Mouse (Mus musculus): Measurements from ENCODE around the gene Pip4k2a.

DNA sequence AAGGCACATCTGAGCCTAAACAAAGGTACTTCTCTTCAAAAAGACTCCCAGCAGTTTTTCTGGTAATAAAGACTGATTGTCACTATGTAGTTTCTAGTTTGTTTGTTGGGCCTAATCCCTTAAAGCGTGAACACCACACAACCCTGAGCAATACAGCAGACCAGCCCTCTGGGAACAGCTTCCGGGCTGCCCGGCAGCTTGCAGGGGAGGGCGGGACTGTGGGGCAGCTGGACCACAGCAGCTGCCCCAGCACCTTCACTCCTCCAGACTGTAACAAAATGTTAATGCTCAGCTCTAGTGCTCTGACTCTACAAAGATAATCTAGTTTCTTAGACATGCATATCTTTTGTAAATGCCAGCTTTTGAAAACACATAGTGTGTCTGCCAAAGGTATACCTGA lies 42.9 kb downstream of the Pip4k2a start:
- TF ChIP-seq POLR2A (IDR thresholded peaks at IDR 0.05; ENCODE audit: borderline replicate concordance, insufficient read depth, low read length) (no peak), CTCF (IDR thresholded peaks at IDR 0.05; ENCODE audit: borderline replicate concordance, insufficient read depth, low read depth, low read length) (no peak)
